12 mouse cellular contexts compared by ENCODE assay signal in the genomic region with DNA sequence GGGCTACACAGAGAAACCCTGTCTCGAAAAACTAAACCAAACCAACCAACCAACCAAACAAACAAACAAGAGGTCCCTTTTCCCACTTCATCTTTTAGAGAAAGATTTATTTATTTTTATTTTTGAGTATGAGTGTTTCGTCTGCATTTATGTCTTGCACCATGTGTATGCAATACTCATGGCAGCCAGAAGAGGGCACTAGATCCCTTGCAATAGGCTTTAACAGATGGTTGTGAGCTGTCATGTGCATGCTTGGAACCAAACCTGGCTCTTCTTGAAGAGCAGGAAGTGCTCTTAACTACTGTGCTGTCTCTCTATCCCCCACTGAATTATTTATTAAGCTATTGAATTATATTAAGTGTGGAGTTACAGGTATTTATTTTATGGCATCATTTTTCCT. TPM values are rescaled to one million over a fixed set of nuclear protein-coding genes. Genes with fewer than 3 reads are reported as not detected.
DNase-seq lines count a peak whose midpoint lies in the region; ATAC-seq and TF ChIP-seq lines count a peak whose summit lies in the region.
"Had no signal": no experiment of that assay in that cellular context is flagged by ENCODE, and none has a peak within 500 bp of the region (broad histone marks: within the 10 kb centered on the region; RNA-seq: fewer than 3 reads in every experiment).

No protein-coding gene starts in this region.

- TF ChIP-seq CTCF in Patski (IDR thresholded peaks at IDR 0.05): peak; percentile 82
- peak; percentile 79 for TF ChIP-seq CTCF in liver, embryonic 14.5 days (IDR thresholded peaks at IDR 0.05; ENCODE audit: low read depth)

- no peak for ATAC-seq in hindbrain, embryonic 16.5 days
- ATAC-seq in Patski: no peak
- no peak for ATAC-seq in liver, embryonic 14.5 days (ENCODE audit: insufficient read depth)

- H3K4me1 ChIP-seq in hindbrain, embryonic 10.5 days (replicated peaks): no peaks in the 10 kb centered on the region
- no peaks in the 10 kb centered on the region for H3K4me1 ChIP-seq in hindbrain, embryonic 16.5 days (ENCODE audit: control insufficient read depth, insufficient read depth, low read depth, low read length)
- no peaks in the 10 kb centered on the region for H3K4me1 ChIP-seq in liver, embryonic 14.5 days (replicated peaks; ENCODE audit: control insufficient read depth in 2 of 2, insufficient read depth in 2 of 2, low read length in 1 of 2)

- no peak overlapping the region for H3K9ac ChIP-seq in hindbrain, embryonic 16.5 days (ENCODE audit: low read depth, low read length)
- H3K9ac ChIP-seq in liver, embryonic 14.5 days (replicated peaks): no peak overlapping the region

- no peak overlapping the region for H3K4me3 ChIP-seq in hindbrain, embryonic 10.5 days
- H3K4me3 ChIP-seq in hindbrain, embryonic 16.5 days (ENCODE audit: low read length): no peak overlapping the region
- no peak overlapping the region for H3K4me3 ChIP-seq in liver, embryonic 14.5 days (ENCODE audit: insufficient read depth in 1 of 2, low read depth in 2 of 2, low read length in 2 of 2)

- H3K9me3 ChIP-seq in hindbrain, embryonic 10.5 days: 0 out of 2 replicates have a peak, but pooled peaks cover 3% of the 10 kb centered on the region
- H3K9me3 ChIP-seq in hindbrain, embryonic 16.5 days (ENCODE audit: control insufficient read depth, low read length): no peaks in the 10 kb centered on the region
- H3K9me3 ChIP-seq in liver, embryonic 14.5 days (ENCODE audit: control insufficient read depth, low read length): no peaks in the 10 kb centered on the region

- H3K4me2 ChIP-seq in hindbrain, embryonic 16.5 days (ENCODE audit: low read length): no peak overlapping the region
- H3K4me2 ChIP-seq in liver, embryonic 14.5 days (ENCODE audit: low read depth): no peak overlapping the region

- peak; percentile 20 for DNase-seq in hindbrain, embryonic 10.5 days (ENCODE audit: low spot score)
- DNase-seq in 416B (ENCODE audit: low read depth) (peak; percentile 75), Patski (ENCODE audit: low read depth, low spot score) (no peak)
- peak in 2 of 3 experiments; percentile 26 to 32 for DNase-seq in liver, embryonic 14.5 days (ENCODE audit: low read depth in 3 of 3, low spot score in 3 of 3)
- no peak for DNase-seq in left cerebral cortex, postnatal 14 days (ENCODE audit: low spot score in 2 of 2)
- DNase-seq in gastrocnemius, postnatal 14 days: no peak
- DNase-seq in cerebellum, adult 11-12 months: no peak

- POLR2A ChIA-PET in Patski (lab: Charles Lee): no interaction called here

- no peak overlapping the region for H3K27ac ChIP-seq in hindbrain, embryonic 10.5 days
- no peak overlapping the region for H3K27ac ChIP-seq in hindbrain, embryonic 16.5 days (ENCODE audit: low read depth, low read length)
- no peak overlapping the region for H3K27ac ChIP-seq in liver, embryonic 14.5 days

- intact Hi-C loops in left cerebral cortex, postnatal 14 days (cut with DNase I): no loop called here
- intact Hi-C loops in gastrocnemius, postnatal 14 days (cut with DNase I; ENCODE audit: low total_unique reads): loop anchor here (10.0 kb wide), 1 partner anchor 165 kb away; no protein-coding TSS in a partner anchor

- 87% methylated on average over 2 of the region's 2 CpGs for WGBS in hindbrain, embryonic 10.5 days
- WGBS in hindbrain, embryonic 16.5 days: 96% methylated on average over 2 of the region's 2 CpGs
- 57% methylated on average over 2 of the region's 2 CpGs for WGBS in liver, embryonic 14.5 days (ENCODE audit: insufficient replicate concordance)

- CTCF ChIA-PET in Patski (lab: Charles Lee): interaction anchor here (0.9 to 1.7 kb wide), 3 partner anchors 190 to 289 kb away, joined by 3 to 5 read pairs (median 4); no protein-coding TSS in a partner anchor

- H3K27me3 ChIP-seq in hindbrain, embryonic 10.5 days (ENCODE audit: insufficient read depth, poor library complexity, severe bottlenecking): no peaks in the 10 kb centered on the region
- H3K27me3 ChIP-seq in hindbrain, embryonic 16.5 days (replicated peaks; ENCODE audit: control insufficient read depth, insufficient read depth, low read length): no peaks in the 10 kb centered on the region
- H3K27me3 ChIP-seq in Patski: no peaks in the 10 kb centered on the region
- no peaks in the 10 kb centered on the region for H3K27me3 ChIP-seq in liver, embryonic 14.5 days (ENCODE audit: control insufficient read depth, insufficient read depth, low read length)

- no peaks in the 10 kb centered on the region for H3K36me3 ChIP-seq in hindbrain, embryonic 10.5 days
- no peaks in the 10 kb centered on the region for H3K36me3 ChIP-seq in hindbrain, embryonic 16.5 days (ENCODE audit: control insufficient read depth, insufficient read depth, low read length)
- H3K36me3 ChIP-seq in liver, embryonic 14.5 days (replicated peaks; ENCODE audit: control insufficient read depth, insufficient read depth, low read depth): no peaks in the 10 kb centered on the region

- in situ Hi-C loops in Patski (cut with MboI; ENCODE audit: low pct_unique_long_range_greater_than_20kb): loop anchor here (10.0 kb wide), 1 partner anchor 155 kb away; no protein-coding TSS in a partner anchor

- no peak for TF ChIP-seq EP300 in liver, embryonic 14.5 days (IDR thresholded peaks at IDR 0.05; ENCODE audit: low read depth)

RNA-seq across cellular contexts. Expression of a gene that starts 14.3 kb away (rescaled TPM):
- not detected in 2 replicates for polyA plus RNA-seq in hindbrain, embryonic 10.5 days (2016; fragmentation: Nextera tagmentation; extraction: Ambion mirVana)
- not detected in 2 replicates for polyA plus RNA-seq in hindbrain, embryonic 16.5 days (2015; fragmentation: Nextera tagmentation; extraction: Ambion mirVana)
- polyA plus RNA-seq in Patski (2021): not detected
- polyA plus RNA-seq in liver, embryonic 14.5 days (2012; rRNA removed): not detected in 2 replicates
- not detected in 2 replicates for polyA plus RNA-seq in liver, embryonic 14.5 days (2014; fragmentation: Nextera tagmentation; extraction: Ambion mirVana)
- total RNA-seq in left cerebral cortex, postnatal 14 days (2021): not detected
- total RNA-seq in gastrocnemius, postnatal 14 days (2021): not detected
- total RNA-seq: hematopoietic stem cell, adult 5-6 weeks had no signal
- polyA plus RNA-seq: embryonic facial prominence, embryonic 14.5 days; neural tube, embryonic 14.5 days; stomach, embryonic 14.5 days had no signal

RNA-seq across cellular contexts. Expression of a gene that starts 25.4 kb away (rescaled TPM):
- 167 and 168 TPM in 2 replicates for polyA plus RNA-seq in hindbrain, embryonic 10.5 days (2016; fragmentation: Nextera tagmentation; extraction: Ambion mirVana)
- 125 and 134 TPM in 2 replicates for polyA plus RNA-seq in hindbrain, embryonic 16.5 days (2015; fragmentation: Nextera tagmentation; extraction: Ambion mirVana)
- polyA plus RNA-seq in Patski (2021): 81.7 TPM
- polyA plus RNA-seq in liver, embryonic 14.5 days (2012; rRNA removed): 28.9 and 43.5 TPM in 2 replicates
- polyA plus RNA-seq in liver, embryonic 14.5 days (2014; fragmentation: Nextera tagmentation; extraction: Ambion mirVana): 88.9 and 89.9 TPM in 2 replicates
- 10 to 100 TPM; 55.2 to 57.1 TPM for total RNA-seq in left cerebral cortex, postnatal 14 days (2021)
- total RNA-seq in gastrocnemius, postnatal 14 days (2021): 10 to 100 TPM; 36.2 to 39.1 TPM

Comparison
In these comparisons a context has a peak if more than half of its experiments do, and no peak if none do; other contexts are left out.
1. DNase-seq: peak in hindbrain, embryonic 10.5 days (single experiment), 416B (single experiment) and liver, embryonic 14.5 days (2 of 3); none in Patski (single experiment), left cerebral cortex, postnatal 14 days (0 of 2), gastrocnemius, postnatal 14 days (single experiment) and cerebellum, adult 11-12 months (single experiment).